Mouse (Mus musculus): ENCODE results near the gene Grb10.

DNA sequence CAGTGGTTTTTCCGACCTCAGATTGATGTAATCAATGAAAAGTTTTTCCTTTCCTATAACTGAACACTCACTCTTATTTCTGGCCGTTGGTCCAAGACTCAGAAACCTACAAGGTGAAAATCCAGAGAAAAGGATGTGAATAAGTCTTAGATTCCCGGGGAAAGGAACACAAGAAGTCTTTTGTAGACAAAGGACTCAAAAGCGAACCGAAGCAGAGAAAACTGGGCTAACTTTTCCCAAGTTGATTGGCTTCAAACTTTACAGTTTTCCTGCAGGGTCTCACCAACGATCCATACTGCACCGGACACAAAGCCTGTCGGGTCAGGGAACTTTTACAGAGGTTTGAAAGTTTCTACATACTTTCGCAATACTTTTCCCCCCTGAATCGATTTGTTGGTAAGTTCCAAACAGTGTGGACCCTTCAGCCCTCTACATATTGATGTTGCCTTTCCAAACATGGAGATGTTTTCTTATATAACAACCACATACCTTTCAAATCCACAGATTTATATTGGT lies at the start of gene Grb10:
- TF ChIP-seq POLR2A (IDR thresholded peaks at IDR 0.05; ENCODE audit: control insufficient read depth, extremely low read depth, insufficient read depth, low read length, poor library complexity), result no peak
- TF ChIP-seq CTCF (IDR thresholded peaks at IDR 0.05; ENCODE audit: borderline replicate concordance, control insufficient read depth, extremely low read depth, insufficient read depth, low read length, poor library complexity), result no peak

All from thymus, adult 2 months (tissue).